Mouse (Mus musculus): ENCODE measurements at regions not wholly inside any gene's neighbourhood (a gene's known extent, or its start where the extent isn't known, plus 50 kb on each side); places are given as distances from the start of the nearest gene placed in this dataset.

DNA sequence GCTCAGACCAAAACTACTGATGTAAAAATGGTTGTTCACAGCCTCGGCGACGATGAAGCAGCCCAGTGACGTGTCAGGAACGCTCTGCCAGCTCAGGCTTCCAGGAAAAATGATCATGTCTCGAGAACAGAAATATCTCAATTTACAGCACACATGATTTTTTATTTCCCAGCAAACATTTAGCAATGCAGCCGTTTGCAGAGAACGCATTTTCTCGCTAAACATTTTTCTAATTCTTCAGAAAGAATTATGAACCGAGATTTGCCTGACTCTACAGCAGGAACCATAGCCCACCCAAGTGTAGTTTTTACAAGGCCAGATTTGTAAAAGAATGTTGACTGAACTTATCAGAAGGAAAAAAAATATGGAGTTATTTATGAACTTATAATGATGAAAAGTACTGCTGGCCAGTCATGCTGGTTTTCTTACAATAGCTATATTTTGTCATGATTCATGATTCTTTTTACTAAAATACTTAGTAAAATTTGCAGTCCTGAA lies 380.4 kb downstream of the Etnk1 start:
- TF ChIP-seq CTCF (IDR thresholded peaks at IDR 0.05; ENCODE audit: borderline replicate concordance, extremely low read depth, insufficient read depth, insufficient read length) (no peak), POLR2A (IDR thresholded peaks at IDR 0.05; ENCODE audit: borderline replicate concordance, extremely low read depth, insufficient read depth, insufficient read length, poor library complexity, severe bottlenecking) (no peak)

All from brain, embryonic 14.5 days (tissue).